Mouse (Mus musculus): ENCODE measurements at regions not wholly inside any gene's neighbourhood (a gene's known extent, or its start where the extent isn't known, plus 50 kb on each side); places are given as distances from the start of the nearest gene placed in this dataset.

- Histone ChIP-seq H3K27ac (ENCODE audit: low read length) (no peak overlapping the region), H3K4me1 (replicated peaks; ENCODE audit: control insufficient read depth, insufficient read depth, low read length) (peaks cover 3% of the 10 kb centered on the region; the same call in 1 of the 2 replicates)
Measured at GRCm38 (mm10) chr10:96188168-96188567, 51.8 kb downstream of the Gm5426 start.

GRCm38 (mm10) chr10:96190168-96190987, 54.0 kb downstream of the Gm5426 start:
- Histone ChIP-seq H3K4me3 (replicated peaks; ENCODE audit: low read length) (no peak overlapping the region), H3K36me3 (ENCODE audit: control insufficient read depth, insufficient read depth) (no peaks in the 10 kb centered on the region), H3K4me2 (ENCODE audit: low read length) (no peak overlapping the region), H3K9ac (replicated peaks; ENCODE audit: low read depth, low read length) (no peak overlapping the region), H3K27me3 (replicated peaks; ENCODE audit: control insufficient read depth, insufficient read depth, low read length) (no peaks in the 10 kb centered on the region), H3K9me3 (ENCODE audit: control insufficient read depth, low read length) (no peaks in the 10 kb centered on the region), H3K4me1 (replicated peaks; ENCODE audit: control insufficient read depth, insufficient read depth, low read length) (peaks cover 3% of the 10 kb centered on the region; the same call in 1 of the 2 replicates), H3K27ac (ENCODE audit: low read length) (no peak overlapping the region)
- 39% methylated on average over 10 of the region's 10 CpGs for WGBS
- ATAC-seq: peak; percentile 84

More at GRCm38 (mm10) chr10:96188168-96188567, 51.8 kb downstream of the Gm5426 start:
- H3K9ac ChIP-seq (replicated peaks; ENCODE audit: low read depth, low read length): no peak overlapping the region
- no peaks in the 10 kb centered on the region for H3K27me3 ChIP-seq (replicated peaks; ENCODE audit: control insufficient read depth, insufficient read depth, low read length)
- H3K9me3 ChIP-seq (ENCODE audit: control insufficient read depth, low read length): no peaks in the 10 kb centered on the region
- no peak overlapping the region for H3K4me2 ChIP-seq (ENCODE audit: low read length)
- 81% methylated on average over 7 of the region's 7 CpGs for WGBS
- no peak overlapping the region for H3K4me3 ChIP-seq (replicated peaks; ENCODE audit: low read length)
- no peak for ATAC-seq
- no peaks in the 10 kb centered on the region for H3K36me3 ChIP-seq (ENCODE audit: control insufficient read depth, insufficient read depth)

- ATAC-seq: no peak
- Histone ChIP-seq H3K4me1 (replicated peaks; ENCODE audit: control insufficient read depth, insufficient read depth, low read length) (no peaks in the 10 kb centered on the region), H3K36me3 (ENCODE audit: control insufficient read depth, insufficient read depth) (no peaks in the 10 kb centered on the region), H3K9me3 (ENCODE audit: control insufficient read depth, low read length) (no peaks in the 10 kb centered on the region), H3K27me3 (replicated peaks; ENCODE audit: control insufficient read depth, insufficient read depth, low read length) (no peaks in the 10 kb centered on the region), H3K9ac (replicated peaks; ENCODE audit: low read depth, low read length) (no peak overlapping the region), H3K27ac (ENCODE audit: low read length) (no peak overlapping the region), H3K4me2 (ENCODE audit: low read length) (no peak overlapping the region), H3K4me3 (replicated peaks; ENCODE audit: low read length) (no peak overlapping the region)
- 81% methylated on average over 27 of the region's 27 CpGs for WGBS
Measured at GRCm38 (mm10) chr10:96200932-96201641, 64.7 kb downstream of the Gm5426 start.

GRCm38 (mm10) chr10:96201891-96202290, 65.5 kb downstream of the Gm5426 start:
- no peak overlapping the region for H3K9ac ChIP-seq (replicated peaks; ENCODE audit: low read depth, low read length)
- H3K4me1 ChIP-seq (replicated peaks; ENCODE audit: control insufficient read depth, insufficient read depth, low read length): no peaks in the 10 kb centered on the region
- no peaks in the 10 kb centered on the region for H3K36me3 ChIP-seq (ENCODE audit: control insufficient read depth, insufficient read depth)
- H3K4me2 ChIP-seq (ENCODE audit: low read length): no peak overlapping the region
- H3K27me3 ChIP-seq (replicated peaks; ENCODE audit: control insufficient read depth, insufficient read depth, low read length): no peaks in the 10 kb centered on the region
- 73% methylated on average over 6 of the region's 6 CpGs for WGBS
- H3K4me3 ChIP-seq (replicated peaks; ENCODE audit: low read length): no peak overlapping the region
- no peaks in the 10 kb centered on the region for H3K9me3 ChIP-seq (ENCODE audit: control insufficient read depth, low read length)
- H3K27ac ChIP-seq (ENCODE audit: low read length): no peak overlapping the region
- no peak for ATAC-seq

GRCm38 (mm10) chr10:96202871-96203270, 66.5 kb downstream of the Gm5426 start:
- Histone ChIP-seq H3K36me3 (ENCODE audit: control insufficient read depth, insufficient read depth) (no peaks in the 10 kb centered on the region), H3K27me3 (replicated peaks; ENCODE audit: control insufficient read depth, insufficient read depth, low read length) (no peaks in the 10 kb centered on the region), H3K4me1 (replicated peaks; ENCODE audit: control insufficient read depth, insufficient read depth, low read length) (no peaks in the 10 kb centered on the region), H3K9ac (replicated peaks; ENCODE audit: low read depth, low read length) (no peak overlapping the region), H3K4me2 (ENCODE audit: low read length) (no peak overlapping the region), H3K27ac (ENCODE audit: low read length) (no peak overlapping the region), H3K9me3 (ENCODE audit: control insufficient read depth, low read length) (no peaks in the 10 kb centered on the region), H3K4me3 (replicated peaks; ENCODE audit: low read length) (no peak overlapping the region)
- ATAC-seq: no peak

GRCm38 (mm10) chr10:96204198-96204597, 67.8 kb downstream of the Gm5426 start:
- WGBS: 96% methylated on average over 5 of the region's 5 CpGs
- no peaks in the 10 kb centered on the region for H3K9me3 ChIP-seq (ENCODE audit: control insufficient read depth, low read length)
- H3K4me2 ChIP-seq (ENCODE audit: low read length): no peak overlapping the region
- H3K36me3 ChIP-seq (ENCODE audit: control insufficient read depth, insufficient read depth): no peaks in the 10 kb centered on the region
- no peak overlapping the region for H3K9ac ChIP-seq (replicated peaks; ENCODE audit: low read depth, low read length)
- no peak overlapping the region for H3K4me3 ChIP-seq (replicated peaks; ENCODE audit: low read length)
- H3K4me1 ChIP-seq (replicated peaks; ENCODE audit: control insufficient read depth, insufficient read depth, low read length): no peaks in the 10 kb centered on the region
- ATAC-seq: no peak
- no peaks in the 10 kb centered on the region for H3K27me3 ChIP-seq (replicated peaks; ENCODE audit: control insufficient read depth, insufficient read depth, low read length)
- no peak overlapping the region for H3K27ac ChIP-seq (ENCODE audit: low read length)

GRCm38 (mm10) chr10:96209171-96209570, 72.8 kb downstream of the Gm5426 start:
- no peak overlapping the region for H3K4me2 ChIP-seq (ENCODE audit: low read length)

GRCm38 (mm10) chr10:96211189-96211588, 74.8 kb downstream of the Gm5426 start:
- no peaks in the 10 kb centered on the region for H3K36me3 ChIP-seq (ENCODE audit: control insufficient read depth, insufficient read depth)
- 73% methylated on average over 7 of the region's 7 CpGs for WGBS

More at GRCm38 (mm10) chr10:96209171-96209570, 72.8 kb downstream of the Gm5426 start:
- no peaks in the 10 kb centered on the region for H3K27me3 ChIP-seq (replicated peaks; ENCODE audit: control insufficient read depth, insufficient read depth, low read length)
- H3K4me1 ChIP-seq (replicated peaks; ENCODE audit: control insufficient read depth, insufficient read depth, low read length): peaks cover 2% of the 10 kb centered on the region; the same call in 1 of the 2 replicates
- H3K27ac ChIP-seq (ENCODE audit: low read length): no peak overlapping the region
- no peak overlapping the region for H3K9ac ChIP-seq (replicated peaks; ENCODE audit: low read depth, low read length)
- no peaks in the 10 kb centered on the region for H3K36me3 ChIP-seq (ENCODE audit: control insufficient read depth, insufficient read depth)
- ATAC-seq: no peak
- H3K9me3 ChIP-seq (ENCODE audit: control insufficient read depth, low read length): no peaks in the 10 kb centered on the region
- no peak overlapping the region for H3K4me3 ChIP-seq (replicated peaks; ENCODE audit: low read length)
- 87% methylated on average over 5 of the region's 5 CpGs for WGBS

GRCm38 (mm10) chr10:96213876-96214275, 77.5 kb downstream of the Gm5426 start:
- Histone ChIP-seq H3K9me3 (ENCODE audit: control insufficient read depth, low read length) (no peaks in the 10 kb centered on the region), H3K36me3 (ENCODE audit: control insufficient read depth, insufficient read depth) (no peaks in the 10 kb centered on the region), H3K4me2 (ENCODE audit: low read length) (no peak overlapping the region), H3K27me3 (replicated peaks; ENCODE audit: control insufficient read depth, insufficient read depth, low read length) (no peaks in the 10 kb centered on the region), H3K4me1 (replicated peaks; ENCODE audit: control insufficient read depth, insufficient read depth, low read length) (peaks cover 8% of the 10 kb centered on the region), H3K27ac (ENCODE audit: low read length) (peak overlapping the region; percentile 1; the same call in 1 of the 2 replicates), H3K9ac (replicated peaks; ENCODE audit: low read depth, low read length) (no peak overlapping the region), H3K4me3 (replicated peaks; ENCODE audit: low read length) (no peak overlapping the region)
- WGBS: 2% methylated on average over 10 of the region's 10 CpGs
- peak; percentile 94 for ATAC-seq

More at GRCm38 (mm10) chr10:96211189-96211588, 74.8 kb downstream of the Gm5426 start:
- Histone ChIP-seq H3K4me3 (replicated peaks; ENCODE audit: low read length) (no peak overlapping the region), H3K4me2 (ENCODE audit: low read length) (no peak overlapping the region), H3K27ac (ENCODE audit: low read length) (no peak overlapping the region), H3K27me3 (replicated peaks; ENCODE audit: control insufficient read depth, insufficient read depth, low read length) (no peaks in the 10 kb centered on the region), H3K9ac (replicated peaks; ENCODE audit: low read depth, low read length) (no peak overlapping the region), H3K4me1 (replicated peaks; ENCODE audit: control insufficient read depth, insufficient read depth, low read length) (peaks cover 8% of the 10 kb centered on the region), H3K9me3 (ENCODE audit: control insufficient read depth, low read length) (no peaks in the 10 kb centered on the region)
- ATAC-seq: no peak
